Mouse (Mus musculus): ENCODE results near the gene Rad50.

Rad50 gene

GRCm38 (mm10) chr11:53706934-53707717, at the start of gene Rad50:
Gene Rad50, minus strand, starts transcription at chr11:53707319.
- peak; percentile 99 for DNase-seq

- peak; percentile 70 for DNase-seq
Measured at GRCm38 (mm10) chr11:53755011-53755595, 48.0 kb upstream of the Rad50 start.

- DNase-seq, result peak; percentile 53
Measured at GRCm38 (mm10) chr11:53749716-53750352, 42.7 kb upstream of the Rad50 start.

GRCm38 (mm10) chr11:53749306-53749705, 42.2 kb upstream of the Rad50 start:
- DNase-seq, result peak; percentile 83

GRCm38 (mm10) chr11:53748614-53749013, 41.5 kb upstream of the Rad50 start:
- DNase-seq, result peak; percentile 89

GRCm38 (mm10) chr11:53747985-53748384, 40.9 kb upstream of the Rad50 start:
- no peak for DNase-seq

- DNase-seq, result peak; percentile 67
Measured at GRCm38 (mm10) chr11:53745260-53745659, 38.1 kb upstream of the Rad50 start.

- DNase-seq, result peak; percentile 96
Measured at GRCm38 (mm10) chr11:53742353-53742752, 35.2 kb upstream of the Rad50 start.

GRCm38 (mm10) chr11:53737573-53737946, 30.4 kb upstream of the Rad50 start:
- peak; percentile 96 for DNase-seq

GRCm38 (mm10) chr11:53736771-53737572, 29.9 kb upstream of the Rad50 start:
- DNase-seq, result peak; percentile 97

GRCm38 (mm10) chr11:53735682-53736245, 28.6 kb upstream of the Rad50 start:
- peak; percentile 94 for DNase-seq

GRCm38 (mm10) chr11:53734970-53735681, 28.0 kb upstream of the Rad50 start:
- peak; percentile 86 for DNase-seq

- peak; percentile 55 for DNase-seq
Measured at GRCm38 (mm10) chr11:53734431-53734830, 27.3 kb upstream of the Rad50 start.

GRCm38 (mm10) chr11:53733824-53734223, 26.7 kb upstream of the Rad50 start:
- no peak for DNase-seq

- no peak for DNase-seq
Measured at GRCm38 (mm10) chr11:53732244-53732643, 25.1 kb upstream of the Rad50 start.

GRCm38 (mm10) chr11:53731457-53731856, 24.3 kb upstream of the Rad50 start:
- DNase-seq, result peak; percentile 73

- peak; percentile 64 for DNase-seq
Measured at GRCm38 (mm10) chr11:53720715-53721114, 13.6 kb upstream of the Rad50 start, which contains the start of gene Il5. Gene Il5, plus strand, starts transcription at chr11:53720794.

- DNase-seq, result peak; percentile 57
Measured at GRCm38 (mm10) chr11:53719701-53720100, 12.6 kb upstream of the Rad50 start.

- DNase-seq, result peak; percentile 74
Measured at GRCm38 (mm10) chr11:53707718-53708009, 545 bp upstream of the Rad50 start.

- no peak for DNase-seq
Measured at GRCm38 (mm10) chr11:53706236-53706933, 734 bp downstream of the Rad50 start.

GRCm38 (mm10) chr11:53699351-53699750, 7.8 kb downstream of the Rad50 start:
- no peak for DNase-seq

GRCm38 (mm10) chr11:53698521-53698920, 8.6 kb downstream of the Rad50 start:
- no peak for DNase-seq

All from heart, adult 11 months (tissue).